Mouse (Mus musculus): ENCODE results near the gene Snrpb2. TPM values are rescaled to one million over a fixed set of nuclear protein-coding genes. Genes with fewer than 3 reads are reported as not detected.

Gene Snrpb2
- polyA plus RNA-seq, 1 experiment from 2014 or later = 74.6 TPM

DNA sequence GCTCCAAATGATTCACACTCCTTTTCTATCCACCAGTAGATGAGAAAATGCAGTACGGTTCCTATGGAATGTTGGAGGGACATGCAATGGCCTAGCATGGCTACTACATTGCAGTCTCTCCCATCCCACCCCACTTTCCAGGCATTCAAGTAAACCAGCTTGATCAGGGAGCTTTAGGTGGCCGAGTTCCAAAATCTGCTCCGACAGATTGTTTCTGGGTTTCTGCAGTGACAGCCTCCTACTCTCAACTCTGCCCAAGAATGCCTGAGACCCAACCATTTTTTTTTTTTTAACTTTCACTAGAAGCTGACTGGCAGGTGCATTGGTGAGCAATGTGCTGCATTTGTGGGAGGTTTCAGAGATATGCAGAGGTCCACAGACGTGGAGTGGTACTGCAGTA is 51.9 kb downstream of the Snrpb2 start:
- Histone ChIP-seq H3K36me3 (no peaks in the 10 kb centered on the region), H3K4me3 (no peak overlapping the region), H3K27me3 (no peaks in the 10 kb centered on the region), H3K9me3 (no peaks in the 10 kb centered on the region), H3K27ac (replicated peaks) (no peak overlapping the region), H3K9ac (replicated peaks) (no peak overlapping the region), H3K4me1 (peaks cover 7% of the 10 kb centered on the region), H3K4me2 (replicated peaks) (no peak overlapping the region)
- WGBS = 69% methylated on average over 4 of the region's 4 CpGs
- peak; percentile 18; the same call in 1 of the 2 replicates for ATAC-seq (replicated peaks)

DNA sequence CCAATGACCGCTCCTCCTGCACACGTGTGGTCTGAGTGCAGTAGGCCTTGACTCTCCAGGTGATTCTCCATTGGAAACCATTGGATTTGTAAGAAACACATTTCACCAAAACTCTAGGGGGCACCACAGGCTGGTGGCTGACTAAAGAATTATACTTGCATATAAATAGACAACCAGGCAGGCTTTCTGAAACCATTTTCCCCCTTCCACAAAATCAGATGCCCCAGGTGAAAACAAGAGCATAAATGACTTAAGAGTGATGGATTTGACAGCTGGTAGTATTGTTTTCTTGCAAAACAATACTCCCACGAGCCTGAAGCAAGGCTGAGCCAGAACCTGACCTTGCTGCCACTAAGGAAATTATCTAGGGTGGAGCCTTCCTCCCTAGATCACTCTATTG is 54.6 kb downstream of the Snrpb2 start:
- no peaks in the 10 kb centered on the region for H3K36me3 ChIP-seq
- H3K27ac ChIP-seq (replicated peaks) = no peak overlapping the region
- no peak overlapping the region for H3K4me3 ChIP-seq
- no peaks in the 10 kb centered on the region for H3K9me3 ChIP-seq
- no peak overlapping the region for H3K4me2 ChIP-seq (replicated peaks)
- no peaks in the 10 kb centered on the region for H3K27me3 ChIP-seq
- WGBS = 54% methylated on average over 3 of the region's 3 CpGs
- ATAC-seq (replicated peaks) = no peak
- peaks cover 7% of the 10 kb centered on the region for H3K4me1 ChIP-seq
- H3K9ac ChIP-seq (replicated peaks) = no peak overlapping the region

DNA sequence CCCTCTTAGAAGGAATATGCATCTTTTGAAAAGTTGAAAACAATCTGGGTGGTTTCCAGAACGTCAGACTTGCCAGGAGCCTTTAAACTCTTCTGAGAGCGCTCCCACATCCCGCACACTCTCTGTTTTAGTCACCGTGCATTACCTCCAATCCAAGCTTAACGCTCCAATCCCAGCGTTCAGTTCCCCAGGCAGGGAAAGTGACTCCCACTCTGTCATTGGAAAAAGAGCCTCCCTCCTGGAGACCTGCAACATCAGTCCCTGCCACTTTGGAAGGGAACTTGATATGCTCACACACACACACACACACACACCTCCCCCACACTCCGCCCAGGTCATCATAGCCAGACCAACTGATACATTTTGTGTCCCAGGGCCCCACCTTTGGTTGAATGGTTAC is 55.4 kb downstream of the Snrpb2 start:
- Histone ChIP-seq H3K9ac (replicated peaks) (no peak overlapping the region), H3K4me3 (no peak overlapping the region), H3K36me3 (no peaks in the 10 kb centered on the region), H3K27me3 (no peaks in the 10 kb centered on the region), H3K27ac (replicated peaks) (no peak overlapping the region), H3K4me2 (replicated peaks) (no peak overlapping the region), H3K4me1 (peaks cover 7% of the 10 kb centered on the region), H3K9me3 (no peaks in the 10 kb centered on the region)
- WGBS = 76% methylated on average over 7 of the region's 7 CpGs
- ATAC-seq (replicated peaks) = no peak

Other genes with a start within 250 kb of the Snrpb2 start
- gene Kif16b, start 161.5 kb upstream of the Snrpb2 start, polyA plus RNA-seq (2015; fragmentation: Nextera tagmentation; extraction: Ambion mirVana) = 2.7 and 3.7 TPM in 2 replicates
- gene Otor, start 15.4 kb downstream of the Snrpb2 start, polyA plus RNA-seq (2015; fragmentation: Nextera tagmentation; extraction: Ambion mirVana) = 0.42 and 0.93 TPM in 2 replicates

All from forebrain, embryonic 15.5 days (tissue).